Mouse (Mus musculus) layer of hippocampus, adult 11-12 months (tissue): ENCODE data around the gene Tomt.

Experiments
- DNase-seq: peaks from one replicate; pipeline ENCODE4 v3.0.0; 2022; ENCODE audit warnings: low spot score

The Tomt gene

DNA sequence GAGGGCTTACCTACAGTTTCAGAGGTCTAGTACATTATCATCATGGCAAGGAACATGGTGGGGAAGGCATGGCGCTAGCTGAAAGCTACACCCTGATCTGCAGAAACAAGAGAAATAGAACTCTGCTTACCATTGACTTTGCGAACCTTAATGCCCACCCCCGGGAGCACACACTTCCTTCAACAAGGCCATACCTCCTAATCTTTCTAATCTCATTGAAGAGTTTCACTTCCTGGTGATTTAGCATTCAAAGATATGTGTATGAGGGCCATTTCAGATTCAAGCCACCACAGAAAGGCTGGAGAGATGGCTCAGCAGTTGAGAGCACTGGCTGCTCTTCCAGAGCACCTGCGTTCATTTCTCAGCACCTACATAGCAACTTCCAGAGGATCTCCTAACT lies 49.1 kb downstream of the Tomt start, which contains the start of gene Folr2:
Gene Folr2 (minus strand): TSS at position 101 of the 400 bp plus-strand sequence.
- no peak for DNase-seq

DNA sequence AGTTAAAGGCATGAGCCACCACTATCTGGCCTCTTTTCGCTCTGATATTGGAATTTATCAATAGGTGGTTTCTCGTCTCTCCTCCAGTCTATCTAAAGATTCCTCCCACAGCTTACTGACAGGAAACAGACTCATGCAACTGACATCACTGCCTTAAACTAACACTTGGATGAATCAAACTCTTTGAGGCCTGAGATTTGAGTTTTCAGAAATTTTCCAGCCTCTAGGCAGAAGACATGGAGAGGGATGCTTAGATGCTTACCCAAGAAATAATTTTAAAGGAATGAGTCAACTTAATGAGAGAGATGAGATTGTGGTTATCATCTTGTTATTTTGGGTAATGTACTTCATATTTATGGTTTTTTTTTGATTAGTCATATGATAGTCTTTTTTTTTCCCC lies 52.3 kb downstream of the Tomt start:
- no peak for DNase-seq

DNA sequence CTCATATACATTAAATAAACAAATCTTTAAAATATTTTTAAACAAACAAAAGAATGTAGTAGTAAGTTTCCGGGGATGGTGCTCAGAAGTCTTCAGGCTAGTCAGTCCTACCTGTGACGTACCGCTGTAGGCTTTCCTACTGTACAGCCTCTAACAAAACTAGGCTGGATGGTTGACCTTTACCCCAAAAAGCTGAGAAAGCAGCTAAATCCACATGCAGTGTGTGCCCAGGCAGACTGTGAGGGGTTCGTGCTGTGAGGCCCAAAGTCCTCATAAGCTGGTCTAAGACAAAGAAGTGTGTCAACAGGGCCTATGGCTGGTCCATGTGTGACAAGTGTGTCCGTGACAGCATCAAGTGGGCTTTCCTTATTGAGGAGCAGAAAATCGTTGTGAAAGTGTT lies 53.3 kb downstream of the Tomt start:
- DNase-seq, result no peak

DNA sequence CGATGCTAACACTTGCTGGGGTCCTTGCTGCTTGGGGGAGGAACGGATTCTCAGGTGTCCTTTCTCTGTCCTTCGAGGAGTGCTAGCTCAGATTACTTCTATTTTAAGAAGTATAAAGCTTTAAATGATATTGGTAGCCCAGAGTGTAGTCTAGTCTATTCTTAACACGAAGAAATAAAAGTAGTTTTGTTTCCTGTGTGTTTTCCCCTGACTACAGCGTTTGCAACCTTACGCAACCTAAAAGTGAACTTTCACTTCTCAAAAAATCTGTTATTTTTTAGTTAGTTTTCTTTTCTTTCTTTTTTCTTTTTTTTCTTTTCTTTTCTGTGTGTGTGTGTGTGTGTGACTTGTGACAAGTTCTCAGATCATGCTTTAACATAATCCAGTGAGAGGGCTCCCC lies 54.5 kb downstream of the Tomt start:
- no peak for DNase-seq
